Mouse (Mus musculus) embryonic fibroblast, embryonic 13.5 days (primary cell): Measurements from ENCODE around the gene Slc22a15.

Source experiments
- CTCF ChIP-seq: IDR thresholded peaks from 2 replicates; pipeline ENCODE4 v1.5.1; 2011; ENCODE audit warnings: mild to moderate bottlenecking, control low read depth, low read length, moderate library complexity, borderline replicate concordance; ENCODE audit not compliant: insufficient read depth
- POLR2A ChIP-seq: IDR thresholded peaks from 2 replicates; pipeline ENCODE4 v1.6.1; 2011; ENCODE audit warnings: low read depth, mild to moderate bottlenecking, control low read depth, low read length, moderate library complexity

DNA sequence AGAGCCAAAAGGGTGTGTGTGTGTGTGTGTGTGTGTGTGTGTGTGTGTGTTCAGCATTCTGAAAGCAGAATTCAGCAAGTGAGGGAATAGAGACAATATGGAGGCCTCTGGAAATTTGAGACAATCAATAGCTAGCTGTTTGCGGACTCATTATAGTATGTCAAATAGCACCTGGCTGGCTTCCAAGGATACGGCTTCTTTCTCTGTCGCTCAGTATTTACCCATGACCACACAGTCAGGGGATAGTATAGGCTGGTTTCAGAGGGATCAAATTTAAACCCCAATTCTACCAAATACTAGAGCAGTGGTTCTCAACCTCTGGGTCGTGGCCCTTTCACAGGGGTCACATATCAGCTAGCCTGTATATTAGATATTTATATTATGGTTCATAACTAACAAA, 39.2 kb downstream of the Slc22a15 start:
- TF ChIP-seq CTCF: no peak
- no peak for TF ChIP-seq POLR2A
